Comparison of ENCODE assay signal across 8 mouse cellular contexts in genomic region chr8:104248276-104248675, GRCm38 (mm10). TPM values are rescaled to one million over a fixed set of nuclear protein-coding genes. Genes with fewer than 3 reads are reported as not detected.
DNase-seq lines count a peak whose midpoint lies in the region; ATAC-seq and TF ChIP-seq lines count a peak whose summit lies in the region.

Tk2 (minus strand) TSS chr8:104248558.

- DNase-seq in adrenal gland, postnatal 14 days, result peak; percentile 91
- peak; percentile 89 for DNase-seq in embryonic facial prominence, embryonic 10.5 days (ENCODE audit: low spot score)
- DNase-seq in gonadal fat pad, adult 2 months (ENCODE audit: low read depth), result no peak
- peak; percentile 87 for DNase-seq in left cerebral cortex, postnatal 4 days
- DNase-seq in midbrain, embryonic 11.5 days (ENCODE audit: low spot score, missing footprints), result peak; percentile 98
- DNase-seq in right cerebral cortex, postnatal 4 days, result peak; percentile 82
- DNase-seq in yolk sac, embryonic 10.5 days (ENCODE audit: low spot score), result peak; percentile 86

- H3K9ac ChIP-seq in intestine, postnatal 0 days (ENCODE audit: low read depth, low read length), result peak within 1 kb of the TSS; percentile 70
- H3K9ac ChIP-seq in midbrain, embryonic 11.5 days (ENCODE audit: low read length), result peak within 1 kb of the TSS; percentile 86

- ATAC-seq in intestine, postnatal 0 days, result peak; percentile 84
- ATAC-seq in midbrain, embryonic 11.5 days (ENCODE audit: low FRiP score), result peak; percentile 87

- H3K4me3 ChIP-seq in embryonic facial prominence, embryonic 10.5 days, result peak within 1 kb of the TSS; percentile 91
- H3K4me3 ChIP-seq in intestine, postnatal 0 days (ENCODE audit: low read depth, low read length), result peak within 1 kb of the TSS; percentile 91
- H3K4me3 ChIP-seq in midbrain, embryonic 11.5 days (ENCODE audit: low read depth, low read length), result peak within 1 kb of the TSS; percentile 80

- peaks cover 29% of the 10 kb centered on the region for H3K4me1 ChIP-seq in embryonic facial prominence, embryonic 10.5 days
- H3K4me1 ChIP-seq in intestine, postnatal 0 days (replicated peaks; ENCODE audit: control insufficient read depth, insufficient read depth, low read length), result peaks cover 15% of the 10 kb centered on the region; the same call in 1 of the 2 replicates
- H3K4me1 ChIP-seq in midbrain, embryonic 11.5 days (ENCODE audit: control insufficient read depth, insufficient read depth, low read length), result peaks cover 9% of the 10 kb centered on the region; the same call in 1 of the 2 replicates

- peak within 1 kb of the TSS; percentile 94 for H3K4me2 ChIP-seq in intestine, postnatal 0 days (replicated peaks; ENCODE audit: low read depth)
- peak within 1 kb of the TSS; percentile 60 for H3K4me2 ChIP-seq in midbrain, embryonic 11.5 days

- no peak for TF ChIP-seq CTCF in intestine, postnatal 0 days (IDR thresholded peaks at IDR 0.05; ENCODE audit: low read depth)

- no peaks in the 10 kb centered on the region for H3K9me3 ChIP-seq in embryonic facial prominence, embryonic 10.5 days
- no peaks in the 10 kb centered on the region for H3K9me3 ChIP-seq in intestine, postnatal 0 days (ENCODE audit: control insufficient read depth)
- H3K9me3 ChIP-seq in midbrain, embryonic 11.5 days (ENCODE audit: control insufficient read depth, low read length), result no peaks in the 10 kb centered on the region

- peaks cover 14% of the 10 kb centered on the region for H3K36me3 ChIP-seq in embryonic facial prominence, embryonic 10.5 days (replicated peaks)
- peaks cover 9% of the 10 kb centered on the region; the same call in 1 of the 2 replicates for H3K36me3 ChIP-seq in intestine, postnatal 0 days (ENCODE audit: control insufficient read depth, insufficient read depth)
- peaks cover 3% of the 10 kb centered on the region; the same call in 1 of the 2 replicates for H3K36me3 ChIP-seq in midbrain, embryonic 11.5 days (ENCODE audit: control insufficient read depth, insufficient read depth, low read length)

- no peaks in the 10 kb centered on the region for H3K27me3 ChIP-seq in embryonic facial prominence, embryonic 10.5 days (replicated peaks; ENCODE audit: low read depth, poor library complexity, severe bottlenecking)
- no peaks in the 10 kb centered on the region for H3K27me3 ChIP-seq in intestine, postnatal 0 days (replicated peaks; ENCODE audit: control insufficient read depth, insufficient read depth, low read length)
- no peaks in the 10 kb centered on the region for H3K27me3 ChIP-seq in midbrain, embryonic 11.5 days (ENCODE audit: control insufficient read depth, insufficient read depth, low read length)

- peak within 1 kb of the TSS; percentile 86 for H3K27ac ChIP-seq in embryonic facial prominence, embryonic 10.5 days (replicated peaks)
- peak within 1 kb of the TSS; percentile 37; the same call in 1 of the 2 replicates for H3K27ac ChIP-seq in intestine, postnatal 0 days (ENCODE audit: low read depth, low read length)
- H3K27ac ChIP-seq in midbrain, embryonic 11.5 days (ENCODE audit: low read depth, low read length), result no peak within 1 kb of the TSS

- intact Hi-C loops in left cerebral cortex, postnatal 4 days (cut with DNase I), result no loop called here

- WGBS in embryonic facial prominence, embryonic 10.5 days, result under 1% methylated on average over 28 of the region's 28 CpGs
- under 1% methylated on average over 28 of the region's 28 CpGs for WGBS in intestine, postnatal 0 days
- 0% methylated on average over 28 of the region's 28 CpGs for WGBS in midbrain, embryonic 11.5 days

RNA-seq across cellular contexts. Expression of gene Tk2, which starts in this region (rescaled TPM):
- 41.9 and 49.5 TPM in 2 replicates for total RNA-seq in adrenal gland, postnatal 14 days (2021)
- 20.2 and 21.6 TPM in 2 replicates for polyA plus RNA-seq in embryonic facial prominence, embryonic 10.5 days (2016; fragmentation: Nextera tagmentation; extraction: Ambion mirVana)
- 33.4 and 33.6 TPM in 2 replicates for polyA plus RNA-seq in gonadal fat pad, adult 2 months (2012; rRNA removed)
- polyA plus RNA-seq in intestine, postnatal 0 days (2015; fragmentation: Nextera tagmentation; extraction: Ambion mirVana), result 12.0 and 12.4 TPM in 2 replicates
- total RNA-seq in left cerebral cortex, postnatal 4 days (2021), result 10 to 100 TPM; 46.7 to 47.5 TPM
- 35.9 and 37.0 TPM in 2 replicates for polyA plus RNA-seq in midbrain, embryonic 11.5 days (2014; fragmentation: Nextera tagmentation; extraction: Ambion mirVana)
